Mouse (Mus musculus) bone marrow macrophage, adult 2 months (primary cell): ENCODE data around the gene Grap2. TPM values are rescaled to one million over a fixed set of nuclear protein-coding genes. Genes with fewer than 3 reads are reported as not detected.

Experiments
- H3K27ac ChIP-seq: 2 replicates; pipeline ENCODE4 v1.5.1; 2012; ENCODE audit warnings: low read depth, low read length; ENCODE audit not compliant: insufficient read depth
- H3K4me1 ChIP-seq: 2 replicates; pipeline ENCODE4 v1.6.1; 2012; ENCODE audit warnings: low read length; ENCODE audit not compliant: control insufficient read depth, insufficient read depth
- H3K4me3 ChIP-seq: 2 replicates; pipeline ENCODE4 v1.5.1; 2012; ENCODE audit warnings: mild to moderate bottlenecking, low read length, moderate library complexity; ENCODE audit not compliant: insufficient read depth
- CTCF ChIP-seq: IDR thresholded peaks from 2 replicates; pipeline ENCODE4 v1.5.1; 2012; ENCODE audit warnings: low read depth, mild to moderate bottlenecking, low read length, moderate library complexity
- POLR2A ChIP-seq: IDR thresholded peaks from 2 replicates; pipeline ENCODE4 v1.6.1; 2012; ENCODE audit warnings: mild to moderate bottlenecking, low read depth, low read length, borderline replicate concordance
- polyA plus RNA-seq: library from polyadenylated mRNA; stranded (reverse); fragments of >200 nt; gene quantifications from 2 replicates; pipeline ENCODE4 v1.2.4, GENCODE M21; 2012; ENCODE audit not compliant: missing spikeins, insufficient read depth, insufficient read length

Grap2 gene
- polyA plus RNA-seq, 1 experiment: 1.9 TPM

DNA sequence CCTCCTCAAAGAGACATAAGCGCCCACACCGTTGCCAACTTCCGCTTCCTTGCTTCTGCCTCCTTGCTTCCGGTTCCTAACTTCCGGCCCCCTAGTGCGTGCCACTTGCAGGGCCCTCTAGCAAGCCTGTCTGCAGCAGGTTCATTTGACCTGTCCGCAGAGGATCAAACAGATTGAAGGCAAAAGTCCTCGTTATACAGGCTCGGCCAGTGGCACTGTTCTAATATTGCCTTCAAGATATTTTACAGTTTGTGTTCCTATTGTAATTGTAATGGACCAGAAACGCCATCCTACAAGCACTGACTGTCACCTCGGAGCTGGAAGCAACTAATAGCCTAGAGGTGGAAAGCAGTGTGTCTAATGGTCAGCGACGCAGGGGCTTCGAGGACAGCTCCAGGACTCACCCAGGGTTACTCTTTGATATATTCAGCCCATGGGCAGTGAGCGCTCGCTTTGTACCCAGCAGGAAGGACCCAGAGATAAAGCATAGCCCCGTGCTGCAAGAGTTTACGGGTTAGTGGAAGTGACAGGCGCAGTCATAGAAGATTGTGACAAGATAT is 7.2 kb upstream of the Grap2 start, which contains the start of gene Enthd1:
Enthd1 (minus strand) TSS at position 51 of the 560 bp plus-strand sequence.
- Histone ChIP-seq H3K27ac (no peak within 1 kb of the TSS), H3K4me3 (no peak within 1 kb of the TSS), H3K4me1 (peaks cover 22% of the 10 kb centered on the region)
- TF ChIP-seq POLR2A (no peak), CTCF (no peak)

DNA sequence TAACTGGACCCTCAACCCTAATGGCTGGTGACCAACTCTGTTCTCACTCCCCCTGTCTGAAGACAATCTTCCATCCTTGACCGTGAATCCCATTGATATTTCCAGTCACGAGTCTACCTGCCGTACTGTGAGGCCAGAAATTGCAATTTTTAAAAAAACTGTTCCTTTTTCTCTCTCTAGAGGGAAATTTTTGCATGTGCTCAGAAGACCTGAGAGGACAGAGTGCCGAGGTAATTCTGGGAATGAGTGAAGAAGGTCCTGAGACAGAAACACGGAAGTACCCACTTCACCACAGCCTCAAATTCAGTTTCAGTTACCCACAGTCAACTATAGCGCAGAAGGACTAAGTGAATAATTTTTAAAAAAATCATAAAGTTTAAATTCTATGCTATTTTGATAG is 5.7 kb upstream of the Grap2 start:
- Histone ChIP-seq H3K4me3 (no peak overlapping the region), H3K4me1 (peaks cover 14% of the 10 kb centered on the region), H3K27ac (no peak overlapping the region)
- TF ChIP-seq CTCF: no peak
- TF ChIP-seq POLR2A: no peak

GRCm38 (mm10) chr15:80567139-80567538 is 5.3 kb upstream of the Grap2 start:
- Histone ChIP-seq H3K4me3 (no peak overlapping the region), H3K4me1 (peaks cover 16% of the 10 kb centered on the region), H3K27ac (no peak overlapping the region)
- TF ChIP-seq POLR2A (no peak), CTCF (no peak)

- TF ChIP-seq POLR2A: no peak
- Histone ChIP-seq H3K4me3 (no peak overlapping the region), H3K27ac (no peak overlapping the region), H3K4me1 (peaks cover 13% of the 10 kb centered on the region)
Measured at GRCm38 (mm10) chr15:80567731-80568130, 4.7 kb upstream of the Grap2 start.

- TF ChIP-seq CTCF: no peak
- TF ChIP-seq POLR2A: no peak
- Histone ChIP-seq H3K4me3 (no peak overlapping the region), H3K4me1 (peaks cover 7% of the 10 kb centered on the region; the same call in 1 of the 2 replicates), H3K27ac (no peak overlapping the region)
Measured at GRCm38 (mm10) chr15:80569205-80569604, 3.2 kb upstream of the Grap2 start.

- H3K4me3 ChIP-seq: no peak overlapping the region
- H3K4me1 ChIP-seq: peaks cover 3% of the 10 kb centered on the region; the same call in 1 of the 2 replicates
- TF ChIP-seq POLR2A: no peak
- no peak overlapping the region for H3K27ac ChIP-seq
Measured at GRCm38 (mm10) chr15:80570226-80570625, 2.2 kb upstream of the Grap2 start.

GRCm38 (mm10) chr15:80571611-80572010 is 783 bp upstream of the Grap2 start:
- H3K4me3 ChIP-seq: no peak overlapping the region
- peaks cover 3% of the 10 kb centered on the region; the same call in 1 of the 2 replicates for H3K4me1 ChIP-seq
- TF ChIP-seq POLR2A (no peak), CTCF (no peak)
- no peak overlapping the region for H3K27ac ChIP-seq

DNA sequence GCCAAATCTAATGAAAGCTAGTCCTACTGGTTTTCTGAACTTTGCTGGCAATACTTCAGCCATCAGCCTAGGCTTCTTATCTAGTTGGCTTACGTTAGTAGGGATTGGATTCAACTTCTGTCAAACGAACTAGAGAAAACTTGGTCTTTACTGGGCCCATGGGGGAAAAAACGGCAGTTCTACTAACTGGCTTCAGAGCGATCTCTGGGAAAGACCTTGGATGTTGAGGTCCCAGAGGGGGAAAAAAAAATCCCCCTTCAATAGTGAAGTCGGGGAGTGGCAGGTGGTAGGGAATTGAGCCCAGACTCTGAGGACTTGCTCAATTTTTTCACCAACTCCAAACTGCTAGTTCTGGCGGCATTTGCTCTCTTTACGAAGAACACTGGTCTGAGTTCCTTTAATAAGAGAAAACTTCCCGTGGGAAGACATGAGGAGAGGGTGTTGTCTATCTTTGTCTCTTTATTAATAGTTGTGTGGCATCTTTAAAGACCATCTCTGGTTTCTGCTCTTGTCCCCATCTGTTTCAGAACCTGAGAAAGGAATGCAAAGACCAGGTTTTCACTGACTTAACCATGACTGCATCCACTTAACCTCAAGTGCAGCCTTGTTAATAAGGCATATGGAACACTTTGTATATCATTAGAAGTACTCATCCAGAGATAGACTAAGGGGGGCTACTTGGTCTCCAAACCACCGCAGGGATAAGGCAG is 572 bp downstream of the Grap2 start:
- no peak for TF ChIP-seq POLR2A
- TF ChIP-seq CTCF: no peak
- Histone ChIP-seq H3K27ac (no peak overlapping the region), H3K4me1 (peaks cover 3% of the 10 kb centered on the region; the same call in 1 of the 2 replicates), H3K4me3 (no peak overlapping the region; the same call in 1 of the 2 replicates)

DNA sequence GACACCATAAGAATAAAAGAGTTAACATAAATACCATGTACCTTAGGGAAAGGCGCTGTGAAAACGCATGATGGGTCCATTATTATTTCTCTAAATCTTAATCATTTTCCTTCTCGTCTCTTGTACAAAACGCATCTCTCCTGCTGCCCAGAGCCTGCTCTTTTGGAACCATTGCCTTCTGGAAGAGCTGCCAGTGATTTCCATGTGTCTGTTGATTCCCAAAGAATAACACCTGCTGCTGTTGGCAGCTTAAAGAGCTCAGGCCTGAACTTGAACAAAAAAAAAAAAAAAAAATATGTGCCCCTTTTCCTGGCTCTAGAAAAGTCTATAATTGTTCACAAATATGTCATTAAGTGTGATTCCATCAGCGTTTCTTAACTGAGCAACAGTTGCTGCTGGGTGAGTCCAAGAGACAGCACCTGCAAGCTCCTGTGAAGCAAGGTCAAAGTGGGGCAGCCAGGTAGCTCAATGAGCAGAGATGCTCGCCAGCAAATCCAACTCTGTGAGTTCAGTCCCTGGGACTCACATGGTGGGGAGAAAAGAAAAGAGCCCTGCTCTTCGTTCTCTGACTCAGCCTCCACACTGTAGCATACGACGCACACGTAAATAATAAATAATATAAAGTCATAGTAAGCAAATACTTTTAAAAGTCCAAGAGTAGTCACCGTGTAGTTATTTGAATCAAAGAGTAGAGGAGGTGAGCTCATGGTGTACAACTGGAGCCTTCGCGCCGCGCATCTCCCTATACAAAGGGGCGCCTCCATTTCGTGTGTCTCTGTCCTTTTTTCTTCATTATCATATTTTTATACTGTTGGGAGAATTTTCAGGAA is 2.0 kb downstream of the Grap2 start:
- no peak overlapping the region for H3K4me3 ChIP-seq
- no peak for TF ChIP-seq CTCF
- TF ChIP-seq POLR2A: no peak
- H3K27ac ChIP-seq: no peak overlapping the region
- peaks cover 3% of the 10 kb centered on the region; the same call in 1 of the 2 replicates for H3K4me1 ChIP-seq

DNA sequence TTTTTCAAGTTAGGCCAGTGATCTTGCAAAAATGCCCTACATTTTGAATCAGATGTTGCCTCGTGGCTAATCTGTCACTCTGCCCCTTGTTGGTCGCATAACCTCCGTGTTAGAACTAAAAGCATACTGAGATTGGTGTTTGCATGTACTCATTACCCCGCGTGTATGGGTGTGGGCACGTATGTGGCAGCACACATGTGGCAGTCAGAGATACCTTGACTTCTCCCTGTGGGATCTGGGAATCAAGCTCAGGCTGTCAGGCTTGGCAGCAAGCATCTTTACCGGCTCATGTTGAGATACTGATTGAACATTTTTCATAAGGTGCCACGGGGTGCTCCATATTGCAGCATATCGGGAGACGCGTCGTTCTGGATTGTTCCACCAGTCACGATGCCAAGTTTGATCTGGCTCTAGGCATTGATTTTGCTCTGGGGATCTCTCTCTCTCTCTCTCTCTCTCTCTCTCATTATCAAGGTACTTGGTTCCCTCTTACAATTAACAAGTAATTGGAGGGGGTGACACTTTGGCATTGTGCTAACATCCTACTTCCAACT is 3.5 kb downstream of the Grap2 start:
- Histone ChIP-seq H3K4me3 (no peak overlapping the region), H3K27ac (no peak overlapping the region), H3K4me1 (peaks cover 3% of the 10 kb centered on the region; the same call in 1 of the 2 replicates)
- TF ChIP-seq POLR2A: no peak
- TF ChIP-seq CTCF: no peak
